Mouse (Mus musculus) mature B cell (primary cell): ENCODE data around the gene Rdh16f1.

Experiments
- in situ Hi-C: fragments of 300-500 bp; cut with MboI; formaldehyde crosslinking; loops from 2 replicates; pipeline ENCODE4 v1.14.3; 2019

The Rdh16f1 gene

DNA sequence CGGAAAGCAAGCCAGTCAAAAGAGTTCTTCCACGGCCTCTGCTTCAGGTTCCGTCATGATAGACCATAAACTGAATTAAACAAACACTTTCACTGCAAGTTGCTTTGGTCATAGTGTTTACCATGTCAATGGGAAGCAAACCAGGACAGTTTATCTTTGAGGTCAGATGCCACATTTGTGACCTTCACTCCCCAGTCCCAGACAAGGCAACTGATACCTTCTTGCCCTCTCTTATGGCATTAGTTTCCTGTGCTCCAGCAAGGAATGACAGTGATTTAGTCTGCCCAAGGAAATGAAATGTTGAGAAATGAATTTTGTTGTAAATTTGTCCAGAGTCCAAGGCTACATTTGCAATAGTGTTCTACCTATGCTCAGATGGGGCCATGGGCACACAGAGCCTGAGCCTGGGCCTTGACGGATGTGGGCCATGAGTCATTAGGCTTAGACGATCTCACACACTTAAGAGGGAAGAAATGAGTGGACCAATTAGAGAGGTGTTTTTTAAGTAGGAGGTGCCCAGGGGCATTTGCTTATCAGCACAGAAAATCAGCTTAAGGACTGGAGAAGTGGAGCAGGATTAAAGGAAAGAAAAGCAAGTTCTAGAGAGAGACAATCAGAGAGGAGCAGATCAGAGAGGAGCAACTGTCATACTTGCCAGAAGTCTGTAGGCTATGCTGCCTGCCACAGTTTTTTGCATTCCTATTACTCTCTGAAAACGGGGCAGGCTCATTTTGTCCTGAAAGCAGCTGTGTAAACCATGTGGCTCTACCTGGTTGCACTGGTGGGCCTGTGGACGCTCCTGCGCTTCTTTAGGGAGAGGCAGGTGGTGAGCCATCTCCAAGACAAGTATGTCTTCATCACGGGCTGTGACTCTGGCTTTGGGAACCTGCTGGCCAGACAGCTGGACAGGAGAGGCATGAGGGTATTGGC, at the start of gene Rdh16f1, which contains the start of gene Rdh1:
Gene Rdh16f1, plus strand, starts transcription at position 607 of the 930 bp plus-strand sequence.
Gene Rdh1, plus strand, starts transcription at position 541 of the 930 bp plus-strand sequence.
- in situ Hi-C loops: no loop called here

DNA sequence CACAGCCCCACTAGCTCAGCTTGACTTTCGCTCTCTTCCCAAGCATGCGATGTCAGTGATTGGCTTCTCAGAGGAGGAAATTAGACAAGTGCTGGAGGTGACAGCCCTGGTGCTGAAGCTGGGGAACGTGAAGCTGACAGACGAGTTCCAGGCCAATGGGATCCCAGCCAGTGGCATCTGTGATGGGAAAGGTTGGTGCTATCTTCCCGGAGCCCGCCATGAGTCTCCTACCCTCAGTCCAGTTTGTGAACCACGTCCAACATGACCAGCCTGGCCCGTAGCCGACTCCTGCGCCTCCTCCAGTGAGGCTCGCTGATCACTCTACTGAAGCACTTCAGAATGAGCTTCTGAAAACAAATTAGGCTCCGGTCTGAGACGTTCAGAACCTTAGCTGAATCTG, 49.3 kb upstream of the Rdh16f1 start:
- in situ Hi-C loops: no loop called here

DNA sequence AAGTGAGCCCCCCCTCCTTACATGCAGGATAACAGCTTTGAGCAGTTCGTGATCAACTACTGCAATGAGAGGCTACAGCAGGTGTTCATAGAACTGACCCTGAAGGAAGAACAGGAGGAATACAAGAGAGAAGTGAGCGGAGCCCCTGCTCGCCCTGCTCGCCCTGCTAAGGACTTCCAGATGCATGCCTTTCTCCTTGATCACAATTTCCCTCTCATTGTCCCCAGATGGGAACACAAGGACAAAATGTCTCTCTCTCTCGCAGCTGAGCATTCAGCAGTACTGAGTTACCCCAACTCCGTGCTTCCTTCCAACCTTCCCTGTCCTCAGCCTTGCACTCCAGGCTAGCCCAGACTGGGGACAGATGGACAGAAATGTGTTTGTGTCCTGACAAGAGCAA, 46.9 kb upstream of the Rdh16f1 start:
- in situ Hi-C loops: no loop called here

DNA sequence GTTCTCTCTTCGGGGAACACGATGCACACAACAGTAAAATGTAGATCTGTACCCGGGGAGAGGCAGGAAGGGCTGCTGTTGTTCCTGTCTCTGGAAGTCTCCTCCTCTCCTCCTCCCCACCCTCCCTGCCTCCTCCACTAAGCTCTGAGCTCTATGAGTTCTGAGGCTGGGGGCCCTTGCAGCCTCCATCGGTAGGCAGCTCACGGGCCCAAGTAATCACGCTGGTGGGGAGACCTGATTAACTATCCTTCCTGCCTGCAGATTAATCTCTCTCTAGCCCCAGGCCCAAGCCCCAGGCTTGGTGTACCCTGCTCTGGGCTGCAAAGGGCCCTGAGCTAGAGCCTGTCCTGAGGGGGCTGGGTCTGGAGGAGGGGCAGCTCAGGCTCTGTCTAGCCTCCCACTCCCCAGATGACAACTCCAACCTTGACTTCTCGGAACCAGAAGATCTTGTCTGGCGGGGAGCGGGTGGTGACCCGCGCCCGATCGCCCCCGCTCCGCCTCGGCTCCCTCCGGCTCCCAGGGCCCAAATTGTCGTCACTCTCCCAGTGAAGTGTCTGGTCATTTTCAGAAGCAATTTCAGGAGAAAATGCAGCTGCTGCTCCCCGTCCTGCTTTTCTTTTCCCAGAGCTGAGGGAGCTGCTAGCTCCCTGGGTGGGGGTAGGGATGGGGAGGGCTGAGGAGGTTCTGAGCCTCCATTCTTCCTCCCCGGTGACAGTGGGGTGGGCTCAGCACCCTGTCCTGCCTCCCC, 37.7 kb upstream of the Rdh16f1 start:
- in situ Hi-C loops: no loop called here

DNA sequence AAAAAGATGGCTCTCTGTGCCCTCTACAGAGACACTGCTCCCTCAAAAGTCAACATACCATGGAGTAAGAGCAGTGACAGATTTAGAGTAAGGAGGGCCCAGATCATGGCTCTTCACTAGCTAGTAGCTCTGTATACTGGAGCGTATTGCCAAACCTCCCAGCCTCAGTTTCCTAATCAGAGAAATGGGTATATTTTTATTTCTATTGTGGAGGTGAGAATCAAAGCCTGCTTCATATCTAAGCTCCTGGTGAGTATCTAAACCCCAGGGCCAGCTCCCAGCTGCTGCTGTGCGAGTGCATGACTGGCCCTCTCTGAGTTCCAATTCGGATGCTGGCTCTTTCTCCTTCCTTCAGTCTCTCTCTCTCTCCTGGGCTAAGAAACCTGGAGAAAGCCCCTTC, 35.4 kb upstream of the Rdh16f1 start, which contains the start of gene Tac2:
Gene Tac2, plus strand, starts transcription at position 301 of the 400 bp plus-strand sequence.
- in situ Hi-C loops: no loop called here

DNA sequence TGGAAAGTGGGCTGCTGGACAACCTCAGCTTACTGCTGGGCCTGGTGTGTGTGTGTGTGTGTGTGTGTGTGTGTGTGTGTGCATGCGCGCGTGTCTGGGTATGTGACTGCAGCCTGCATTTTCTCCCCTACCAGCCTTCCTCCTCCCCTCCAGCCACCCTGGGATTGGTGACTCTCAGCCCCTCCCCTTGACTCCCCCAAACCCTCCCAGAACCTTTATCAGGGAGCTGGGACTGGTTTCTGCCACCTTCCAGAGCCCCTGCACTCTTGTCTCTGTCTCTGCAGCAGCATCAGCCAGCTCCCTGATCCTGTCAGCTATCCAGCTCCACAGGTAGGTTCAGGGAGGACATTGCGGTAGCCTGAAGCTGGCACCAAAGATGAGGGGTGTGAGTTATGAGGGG, 34.5 kb upstream of the Rdh16f1 start:
- in situ Hi-C loops: no loop called here

DNA sequence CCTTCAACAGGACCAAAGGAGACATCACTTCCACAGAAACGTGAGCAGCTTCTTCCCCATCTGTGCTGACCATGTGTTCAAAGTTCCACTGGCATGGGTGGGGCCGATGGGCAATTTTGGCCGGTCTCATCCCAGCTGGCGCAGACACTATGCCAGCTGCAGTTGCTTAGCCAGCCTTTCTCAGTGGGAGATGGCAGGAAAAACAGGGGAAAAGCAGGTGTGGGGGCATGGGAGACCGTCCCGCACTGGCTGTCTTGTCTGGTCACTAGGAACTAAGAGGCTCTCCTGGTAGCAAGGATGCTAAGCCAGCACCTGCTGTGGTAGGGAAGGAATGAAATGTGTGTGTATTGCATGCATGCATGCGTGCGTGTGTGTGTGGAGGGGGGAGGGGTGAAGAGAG, 31.1 kb upstream of the Rdh16f1 start:
- in situ Hi-C loops: no loop called here

DNA sequence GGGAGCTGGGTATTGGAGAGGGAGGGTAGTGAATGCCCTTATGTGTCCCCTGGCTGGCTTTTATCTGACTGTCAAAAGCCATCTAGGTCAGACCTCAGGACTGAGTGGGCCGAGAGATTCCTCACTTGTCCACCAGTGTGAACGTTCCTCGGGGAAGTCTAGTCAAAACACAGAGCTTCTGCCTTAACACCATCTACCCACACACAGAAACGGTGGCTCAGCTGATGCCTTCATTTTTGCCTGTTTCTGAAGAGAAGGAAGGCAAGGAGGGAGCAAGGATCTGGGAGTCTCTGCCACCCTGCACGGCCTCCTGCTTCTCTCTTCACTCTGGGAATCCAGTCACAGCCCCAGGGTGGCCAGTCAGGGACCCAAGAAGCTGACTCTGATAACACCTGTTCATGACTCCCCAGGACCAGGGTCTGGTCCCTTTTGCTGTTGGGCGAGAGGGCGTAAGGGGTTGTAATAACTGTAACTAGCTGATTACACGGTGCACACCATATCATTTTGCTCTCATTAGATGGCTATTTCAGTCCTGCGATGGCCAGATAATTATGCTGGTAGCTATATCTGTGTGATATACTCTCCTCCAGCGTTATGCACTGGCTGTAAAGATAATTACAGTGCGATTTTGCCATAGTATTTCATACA, 29.2 kb upstream of the Rdh16f1 start:
- in situ Hi-C loops: loop anchor here (10.0 kb wide), 1 partner anchor 86 kb away; the partner anchor contains the start of gene Stat6

DNA sequence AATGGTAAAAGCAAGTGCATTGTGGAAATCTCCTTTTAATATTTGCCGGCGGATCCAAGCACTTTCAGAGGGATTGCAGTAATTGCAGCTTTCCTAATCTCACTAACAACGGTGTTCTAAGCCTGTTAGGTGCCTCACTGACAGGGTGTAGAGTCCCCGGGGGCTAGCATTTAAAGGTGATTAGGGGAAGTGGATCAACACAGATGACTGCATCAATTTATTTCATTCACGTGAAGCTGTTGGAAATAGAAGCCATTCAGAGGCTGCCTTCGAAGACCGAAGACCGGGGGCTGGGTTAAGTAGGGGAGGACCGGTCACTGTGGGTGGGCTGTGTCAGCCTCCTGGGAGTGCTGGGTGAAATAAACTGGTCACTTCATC, 28.7 kb upstream of the Rdh16f1 start:
- in situ Hi-C loops: loop anchor here (10.0 kb wide), 1 partner anchor 86 kb away; the partner anchor contains the start of gene Stat6

DNA sequence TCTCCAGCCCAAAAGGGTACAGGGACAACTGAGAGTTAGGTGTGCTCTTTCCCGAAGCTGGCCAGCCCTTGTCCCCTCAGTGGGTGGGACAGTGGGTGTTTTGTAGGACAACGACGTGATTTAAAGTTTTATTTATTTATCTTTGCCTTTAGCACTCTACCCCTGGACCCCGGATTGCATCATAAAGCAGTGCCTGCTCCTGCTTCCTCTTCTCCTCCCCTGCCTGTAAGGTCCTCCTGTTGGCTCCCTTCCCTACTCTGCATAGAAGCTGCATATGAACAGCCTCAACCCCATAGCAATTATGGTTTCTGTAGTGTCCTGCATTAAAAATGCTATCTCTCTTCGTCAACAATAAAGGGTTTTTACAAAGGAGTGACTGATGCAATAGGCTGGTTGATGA, 28.2 kb upstream of the Rdh16f1 start:
- in situ Hi-C loops: loop anchor here (10.0 kb wide), 1 partner anchor 87 kb away; the partner anchor contains the start of gene Stat6

DNA sequence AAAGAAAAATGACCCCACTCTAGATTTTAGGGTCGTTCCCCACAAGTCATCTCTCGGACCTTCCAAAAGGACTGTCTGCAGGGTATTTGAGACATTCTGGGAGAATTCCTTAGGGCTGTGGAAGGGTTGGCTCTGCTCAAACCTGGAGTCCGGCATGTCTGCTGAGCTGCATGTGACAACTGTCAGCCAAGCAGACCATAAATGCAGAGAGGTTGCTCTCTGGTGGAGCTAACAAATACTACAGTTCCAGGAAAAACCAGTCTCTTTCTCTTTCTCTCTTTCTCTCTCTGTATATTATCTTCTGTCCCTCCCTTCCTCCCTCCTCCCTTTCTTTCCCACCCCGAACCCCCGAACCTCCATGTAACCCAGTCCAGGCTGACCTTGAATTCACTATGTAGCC, 25.2 kb upstream of the Rdh16f1 start:
- in situ Hi-C loops: loop anchor here (10.0 kb wide), 1 partner anchor 90 kb away; the partner anchor contains the start of gene Stat6

DNA sequence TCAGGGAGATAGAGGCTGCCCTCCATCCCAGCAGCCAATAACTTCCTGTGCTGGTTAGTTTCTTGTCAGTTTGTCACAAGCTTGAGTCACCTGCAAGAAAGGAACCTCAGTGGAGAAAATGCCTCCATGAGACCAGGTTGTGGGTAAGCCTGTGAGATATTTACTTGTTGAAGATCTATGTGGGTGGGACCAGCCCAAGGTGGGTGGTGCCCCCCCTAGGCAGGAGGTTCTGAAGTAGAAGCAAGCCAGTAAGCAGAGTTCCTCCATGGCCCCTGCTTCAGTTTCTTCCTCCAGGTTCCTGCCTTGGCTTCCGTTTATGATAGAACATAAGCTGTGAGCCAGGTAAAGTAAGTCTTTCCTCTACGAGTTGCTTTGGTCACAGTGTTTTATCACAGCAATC, 23.3 kb upstream of the Rdh16f1 start:
- in situ Hi-C loops: loop anchor here (10.0 kb wide), 1 partner anchor 91 kb away; the partner anchor contains the start of gene Stat6

DNA sequence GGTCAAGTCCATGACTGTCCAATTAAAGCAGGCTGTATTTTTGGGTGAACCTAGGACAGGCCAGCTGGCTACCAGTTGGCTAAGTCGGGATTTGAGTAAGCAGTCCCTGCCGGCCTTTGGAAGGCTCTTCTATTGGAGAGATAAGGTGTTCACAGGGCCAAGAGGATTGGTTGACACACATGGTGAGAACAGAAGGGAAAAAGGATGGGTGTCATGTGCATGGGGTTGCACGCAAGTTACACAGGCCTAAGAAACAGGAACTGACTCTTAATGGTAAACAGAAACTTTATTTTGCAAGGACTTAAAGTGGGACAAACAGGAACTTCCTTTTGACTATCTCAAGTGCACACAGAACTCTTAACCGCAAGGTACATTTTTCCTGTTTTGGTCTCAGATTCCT, 22.7 kb upstream of the Rdh16f1 start:
- in situ Hi-C loops: loop anchor here (10.0 kb wide), 1 partner anchor 92 kb away; the partner anchor contains the start of gene Stat6

DNA sequence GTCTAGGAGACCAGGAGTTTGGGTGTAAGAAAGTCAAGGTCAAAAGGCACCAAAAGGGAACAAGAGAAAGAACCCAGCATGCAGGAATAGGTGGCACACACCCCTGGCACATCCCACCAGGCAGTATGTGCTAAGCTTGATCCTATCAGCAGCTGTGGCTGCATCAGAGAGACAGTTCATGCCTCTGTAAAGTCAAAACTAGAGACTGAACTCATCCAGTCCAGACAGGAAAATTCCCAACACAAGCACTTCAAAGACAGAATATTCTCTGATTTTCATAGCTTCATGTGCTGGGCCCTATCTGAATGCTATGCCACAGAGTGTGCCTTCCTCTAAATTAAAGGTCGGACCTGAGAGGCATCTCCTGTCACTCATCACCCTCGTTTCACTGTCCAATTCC, 22.0 kb upstream of the Rdh16f1 start:
- in situ Hi-C loops: loop anchor here (10.0 kb wide), 1 partner anchor 93 kb away; the partner anchor contains the start of gene Stat6

DNA sequence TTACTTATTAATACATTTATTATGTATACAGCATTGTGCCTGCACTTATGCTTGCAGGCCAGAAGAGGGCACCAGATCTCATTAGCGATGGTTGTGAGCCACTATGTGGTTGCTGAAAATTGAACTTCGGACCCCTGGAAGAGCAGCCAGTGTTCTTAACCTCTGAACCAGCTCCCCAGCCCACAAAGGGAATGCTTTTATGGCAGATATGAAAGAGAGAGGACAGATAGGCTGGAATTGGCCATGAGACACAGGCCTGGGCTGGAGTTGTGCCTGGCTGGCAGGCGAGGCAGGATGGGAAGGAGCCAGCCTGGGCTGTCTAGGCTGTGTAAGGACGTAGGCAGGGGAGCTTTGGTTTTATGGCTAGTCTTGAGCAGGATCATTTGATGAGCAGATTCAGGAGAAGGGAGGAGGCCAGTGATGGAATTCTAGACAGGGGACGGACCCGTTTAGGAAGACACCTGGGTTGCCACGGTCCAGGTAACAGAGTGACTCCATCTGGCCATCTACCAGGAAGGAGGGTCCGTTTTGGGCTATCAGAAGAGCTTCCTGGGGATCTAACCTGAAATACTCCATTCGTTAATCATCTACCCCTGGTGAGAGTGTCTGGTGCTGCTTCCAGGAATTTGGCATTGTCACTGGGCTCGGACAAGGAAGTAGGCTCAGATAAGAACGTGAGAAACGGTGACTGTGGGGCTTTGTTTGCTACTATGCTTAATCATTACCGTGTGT, 21.3 kb upstream of the Rdh16f1 start:
- in situ Hi-C loops: loop anchor here (10.0 kb wide), 1 partner anchor 94 kb away; the partner anchor contains the start of gene Stat6

DNA sequence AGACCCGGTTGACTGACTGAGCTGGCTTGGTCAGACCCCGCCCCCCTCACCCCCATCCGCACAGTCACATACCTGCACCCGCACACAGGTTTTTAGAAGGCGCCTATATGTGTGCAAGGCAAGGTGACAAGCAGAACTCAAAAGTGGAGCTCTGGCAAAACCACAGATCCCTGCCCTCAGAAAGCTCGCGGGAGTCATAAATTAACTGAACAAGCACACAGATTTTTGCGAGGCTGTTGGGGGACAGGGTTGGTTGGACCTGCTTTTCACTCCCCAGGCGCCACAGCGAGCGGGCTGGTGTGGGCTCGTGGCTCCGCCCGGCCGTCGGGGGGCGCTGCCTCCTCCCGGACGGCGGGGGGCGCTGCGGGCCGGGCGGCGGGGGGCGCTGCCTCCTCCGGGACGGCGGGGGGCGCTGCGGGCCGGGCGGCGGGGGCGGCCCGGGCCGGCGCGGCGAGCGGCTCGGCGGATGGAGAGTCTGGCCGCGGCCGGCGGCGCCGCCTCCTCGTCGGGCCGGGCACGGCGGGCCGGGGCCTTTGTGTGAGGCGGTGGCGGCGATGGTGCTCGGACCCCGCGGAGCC, 20.4 kb upstream of the Rdh16f1 start, which contains the start of gene Zbtb39:
Gene Zbtb39, plus strand, starts transcription at position 456 of the 578 bp plus-strand sequence.
- in situ Hi-C loops: loop anchor here (10.0 kb wide), 1 partner anchor 94 kb away; the partner anchor contains the start of gene Stat6

DNA sequence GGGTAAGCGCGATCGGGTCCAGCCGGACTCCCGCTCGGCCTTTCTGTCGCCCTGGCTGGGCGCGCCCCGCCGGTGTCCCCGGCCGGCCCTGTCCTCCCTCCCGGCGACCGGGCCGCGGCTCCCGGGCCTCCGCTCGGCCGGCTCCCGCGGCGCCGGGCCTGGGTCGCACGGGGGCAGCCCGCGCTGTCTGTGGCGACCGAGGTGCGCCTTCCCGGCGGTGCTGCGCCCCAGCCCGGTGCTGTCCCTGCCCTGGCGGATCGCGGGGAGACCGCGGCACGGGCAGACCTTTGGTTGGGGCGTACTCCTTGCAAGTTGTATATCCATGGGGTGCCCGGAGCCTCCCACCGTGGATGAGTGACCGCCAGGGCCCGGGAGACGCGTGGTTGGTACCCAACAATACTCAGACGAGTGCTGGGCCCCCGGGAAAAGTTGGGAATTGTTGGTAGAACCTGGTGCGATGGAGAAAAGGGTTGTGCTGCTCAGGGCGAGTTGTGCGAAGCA, 19.9 kb upstream of the Rdh16f1 start:
- in situ Hi-C loops: loop anchor here (10.0 kb wide), 1 partner anchor 95 kb away; the partner anchor contains the start of gene Stat6

DNA sequence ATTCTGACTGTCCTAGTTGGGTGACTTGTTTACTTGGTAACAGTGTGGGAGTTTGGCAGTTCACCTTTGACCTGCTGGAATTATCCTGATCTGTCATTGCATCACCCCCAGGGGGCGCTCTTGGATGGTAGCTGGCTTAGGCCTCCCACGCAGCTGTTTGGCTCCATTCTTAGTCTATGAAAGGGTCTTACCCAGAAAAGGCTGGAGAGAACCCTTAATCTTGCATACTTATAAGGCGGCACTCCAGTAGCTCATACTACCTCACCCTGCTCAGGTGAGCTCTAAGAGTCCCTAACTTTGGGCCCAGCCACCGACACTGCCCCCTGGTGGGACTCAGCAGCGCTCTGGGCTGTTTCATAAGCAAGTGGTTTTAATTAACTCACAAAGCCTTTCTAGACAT, 14.9 kb upstream of the Rdh16f1 start:
- in situ Hi-C loops: no loop called here

DNA sequence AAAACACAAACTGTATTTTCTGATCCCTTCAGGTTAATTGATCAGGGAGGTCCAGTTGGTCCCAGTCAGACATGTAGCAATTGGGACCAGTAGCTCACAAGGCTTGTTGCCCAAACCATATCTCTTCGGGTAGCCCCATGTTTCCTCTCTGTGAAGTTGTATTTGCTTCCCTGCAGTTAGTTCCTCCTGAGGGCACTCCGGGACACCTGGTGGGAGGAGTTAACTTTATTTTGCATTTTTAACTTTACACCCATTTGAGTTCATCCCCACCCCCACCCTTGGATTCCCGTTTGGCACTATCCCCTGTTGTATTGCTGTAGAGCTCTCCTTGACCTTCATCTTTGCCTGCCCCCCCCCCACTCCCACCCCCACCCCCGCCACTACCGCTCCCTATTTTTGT, 13.7 kb upstream of the Rdh16f1 start:
- in situ Hi-C loops: no loop called here

DNA sequence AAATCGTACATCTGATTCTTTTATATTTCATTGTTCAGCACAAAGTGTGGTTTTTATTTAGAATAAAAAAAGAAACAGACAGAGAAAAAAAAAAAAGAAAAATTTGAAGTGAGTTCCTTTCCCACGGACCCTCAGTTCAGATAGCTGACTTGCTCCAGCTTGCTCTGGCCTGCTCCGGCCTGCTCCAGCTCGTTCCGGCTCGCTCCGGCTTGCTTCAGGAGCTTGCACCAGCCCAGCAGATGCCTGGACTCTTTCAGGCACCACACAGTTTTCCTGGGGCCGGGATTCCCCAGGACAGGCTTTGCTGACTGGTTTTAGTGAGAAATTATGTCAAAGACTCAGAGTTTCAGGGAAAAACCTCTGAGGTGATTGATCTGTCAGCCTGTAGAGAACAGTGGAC, 12.3 kb upstream of the Rdh16f1 start:
- in situ Hi-C loops: no loop called here
